In the genomic region with DNA sequence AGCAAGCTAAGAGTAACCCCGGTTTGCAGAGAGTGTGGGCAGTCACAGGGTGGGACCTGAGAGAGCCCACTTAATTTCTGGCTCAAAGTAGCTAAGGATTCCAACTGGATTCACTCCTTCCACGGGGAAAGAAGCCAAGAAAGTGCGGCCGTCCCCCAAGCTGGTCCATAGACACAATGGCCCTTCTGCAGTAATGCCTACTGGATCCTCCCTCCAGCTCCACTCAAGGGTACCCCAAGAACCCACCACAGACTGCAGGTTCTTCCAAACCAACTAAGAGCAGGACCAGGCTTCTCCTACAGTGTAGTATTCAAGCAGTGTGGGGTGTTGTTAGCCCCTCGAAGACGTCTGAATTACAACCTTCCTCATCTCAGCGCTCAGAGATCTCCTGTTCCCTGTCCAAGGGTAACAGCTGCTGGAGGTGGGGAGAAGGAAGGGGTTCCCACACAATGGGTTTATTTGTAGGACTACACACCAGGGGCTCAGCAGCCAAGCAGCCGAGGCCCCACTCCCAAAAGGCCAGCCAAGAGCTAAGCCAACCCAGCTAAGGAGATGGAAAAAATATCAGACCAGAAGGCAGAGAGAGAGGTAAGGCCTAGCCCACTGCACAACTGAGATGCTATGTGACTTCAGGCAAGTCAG, we compare ENCODE assay signal across 9 mouse cellular contexts. TPM values are rescaled to one million over a fixed set of nuclear protein-coding genes. Genes with fewer than 3 reads are reported as not detected.
A peak's percentile ranks its signal among the peaks of the same experiment; 100 is the strongest.
DNase-seq lines count a peak whose midpoint lies in the region; ATAC-seq and TF ChIP-seq lines count a peak whose summit lies in the region.
"Had no signal": no experiment of that assay in that cellular context is flagged by ENCODE, and none has a peak within 500 bp of the region (broad histone marks: within the 10 kb centered on the region; RNA-seq: fewer than 3 reads in every experiment).

No protein-coding gene starts in this region.

- peaks cover 28% of the 10 kb centered on the region for H3K4me1 ChIP-seq in lung, embryonic 14.5 days (ENCODE audit: insufficient read depth)
- no peaks in the 10 kb centered on the region for H3K4me1 ChIP-seq in forebrain, postnatal 0 days (ENCODE audit: insufficient read depth)
- peaks cover 22% of the 10 kb centered on the region for H3K4me1 ChIP-seq in intestine, postnatal 0 days (replicated peaks; ENCODE audit: control insufficient read depth, insufficient read depth, low read length)
- H3K4me1 ChIP-seq in olfactory bulb, adult 2 months (ENCODE audit: control insufficient read depth, insufficient read depth, low read length) = peaks cover 25% of the 10 kb centered on the region

- no peak for DNase-seq in lung, embryonic 14.5 days
- no peak for DNase-seq in lung, postnatal 36 days
- DNase-seq in forebrain, postnatal 0 days = peak; percentile 24
- DNase-seq in right cerebral cortex, adult 18-20 months = no peak
- DNase-seq in right cerebral cortex, postnatal 10 days (ENCODE audit: low spot score in 2 of 2) = no peak
- no peak for DNase-seq in thymus, postnatal 36 days

- 41% methylated on average over 8 of the region's 8 CpGs for WGBS in lung, embryonic 14.5 days
- WGBS in forebrain, postnatal 0 days = 31% methylated on average over 8 of the region's 8 CpGs
- WGBS in intestine, postnatal 0 days = 25% methylated on average over 8 of the region's 8 CpGs
- 29% methylated on average over 8 of the region's 8 CpGs for WGBS in olfactory bulb, adult 2 months

- H3K36me3 ChIP-seq in lung, embryonic 14.5 days (ENCODE audit: insufficient read depth) = peaks cover 17% of the 10 kb centered on the region
- H3K36me3 ChIP-seq in forebrain, postnatal 0 days (ENCODE audit: insufficient read depth) = peaks cover 14% of the 10 kb centered on the region
- H3K36me3 ChIP-seq in intestine, postnatal 0 days (ENCODE audit: control insufficient read depth, insufficient read depth) = no peaks in the 10 kb centered on the region; the same call in 1 of the 2 replicates

- H3K27me3 ChIP-seq in lung, embryonic 14.5 days (ENCODE audit: insufficient read depth, low read length) = no peaks in the 10 kb centered on the region
- H3K27me3 ChIP-seq in forebrain, postnatal 0 days (ENCODE audit: insufficient read depth, low read length) = no peaks in the 10 kb centered on the region
- H3K27me3 ChIP-seq in intestine, postnatal 0 days (replicated peaks; ENCODE audit: control insufficient read depth, insufficient read depth, low read length) = no peaks in the 10 kb centered on the region

- peak overlapping the region; percentile 27 for H3K4me2 ChIP-seq in lung, embryonic 14.5 days
- H3K4me2 ChIP-seq in forebrain, postnatal 0 days (ENCODE audit: low read depth) = no peak overlapping the region
- peak overlapping the region; percentile 37 for H3K4me2 ChIP-seq in intestine, postnatal 0 days (replicated peaks; ENCODE audit: low read depth)

- peak overlapping the region; percentile 88 for H3K27ac ChIP-seq in lung, embryonic 14.5 days (ENCODE audit: low read depth)
- peak overlapping the region; percentile 75 for H3K27ac ChIP-seq in forebrain, postnatal 0 days (ENCODE audit: low read depth, low read length)
- H3K27ac ChIP-seq in intestine, postnatal 0 days (ENCODE audit: low read depth, low read length) = no peak overlapping the region; the same call in 1 of the 2 replicates
- H3K27ac ChIP-seq in olfactory bulb, adult 2 months (ENCODE audit: insufficient read depth, low read depth, low read length) = 0 out of 2 replicates have a peak overlapping the region, but pooled peaks have one; percentile 2

- no peak; the same call in 1 of the 2 replicates for ATAC-seq in lung, embryonic 14.5 days (ENCODE audit: insufficient read depth)
- peak; percentile 12; the same call in 1 of the 2 replicates for ATAC-seq in forebrain, postnatal 0 days
- no peak; the same call in 1 of the 2 replicates for ATAC-seq in intestine, postnatal 0 days

- H3K9me3 ChIP-seq in lung, embryonic 14.5 days (ENCODE audit: low read depth, low read length) = no peaks in the 10 kb centered on the region
- H3K9me3 ChIP-seq in forebrain, postnatal 0 days (ENCODE audit: low read length) = no peaks in the 10 kb centered on the region
- no peaks in the 10 kb centered on the region for H3K9me3 ChIP-seq in intestine, postnatal 0 days (ENCODE audit: control insufficient read depth)
- H3K9me3 ChIP-seq: G1E had no signal

- TF ChIP-seq CTCF in lung, embryonic 14.5 days (IDR thresholded peaks at IDR 0.05; ENCODE audit: low read depth) = no peak
- no peak for TF ChIP-seq CTCF in forebrain, postnatal 0 days (IDR thresholded peaks at IDR 0.05; ENCODE audit: low read depth)
- TF ChIP-seq CTCF in intestine, postnatal 0 days (IDR thresholded peaks at IDR 0.05; ENCODE audit: low read depth) = no peak
- no peak for TF ChIP-seq CTCF in olfactory bulb, adult 2 months (IDR thresholded peaks at IDR 0.05; ENCODE audit: insufficient read depth, low read depth, low read length)

- no peak overlapping the region for H3K9ac ChIP-seq in lung, embryonic 14.5 days
- no peak overlapping the region for H3K9ac ChIP-seq in forebrain, postnatal 0 days
- no peak overlapping the region for H3K9ac ChIP-seq in intestine, postnatal 0 days (ENCODE audit: low read depth, low read length)

- H3K4me3 ChIP-seq in lung, embryonic 14.5 days (ENCODE audit: low read depth, low read length) = no peak overlapping the region
- no peak overlapping the region for H3K4me3 ChIP-seq in forebrain, postnatal 0 days (ENCODE audit: low read depth, low read length)
- H3K4me3 ChIP-seq in intestine, postnatal 0 days (ENCODE audit: low read depth, low read length) = no peak overlapping the region
- no peak overlapping the region for H3K4me3 ChIP-seq in olfactory bulb, adult 2 months (ENCODE audit: insufficient read depth, low read depth, low read length)

- TF ChIP-seq POLR2A in olfactory bulb, adult 2 months (IDR thresholded peaks at IDR 0.05; ENCODE audit: insufficient read depth, low read depth, low read length) = no peak

RNA-seq across cellular contexts. Expression of a gene that starts 16.6 kb away (rescaled TPM):
- 11.0 and 14.4 TPM in 2 replicates for polyA plus RNA-seq in lung, embryonic 14.5 days (2014; fragmentation: Nextera tagmentation; extraction: Ambion mirVana)
- 12.3 and 17.6 TPM in 2 replicates for total RNA-seq in forebrain, postnatal 0 days (2014; rRNA removed)
- polyA plus RNA-seq in forebrain, postnatal 0 days (2015; fragmentation: Nextera tagmentation; extraction: Ambion mirVana) = 7.9 and 10.3 TPM in 2 replicates
- polyA plus RNA-seq in intestine, postnatal 0 days (2015; fragmentation: Nextera tagmentation; extraction: Ambion mirVana) = 1.8 and 2.1 TPM in 2 replicates
- polyA plus RNA-seq in olfactory bulb, adult 2 months (2012; ENCODE audit: insufficient read depth, insufficient read length, low replicate concordance, missing spikeins) = not detected in 2 replicates

RNA-seq across cellular contexts. Expression of a gene that starts 33.6 kb away (rescaled TPM):
- polyA plus RNA-seq in lung, embryonic 14.5 days (2014; fragmentation: Nextera tagmentation; extraction: Ambion mirVana) = 13.2 and 16.1 TPM in 2 replicates
- total RNA-seq in forebrain, postnatal 0 days (2014; rRNA removed) = 12.1 and 17.5 TPM in 2 replicates
- polyA plus RNA-seq in forebrain, postnatal 0 days (2015; fragmentation: Nextera tagmentation; extraction: Ambion mirVana) = 12.8 and 15.7 TPM in 2 replicates
- 12.6 and 13.2 TPM in 2 replicates for polyA plus RNA-seq in intestine, postnatal 0 days (2015; fragmentation: Nextera tagmentation; extraction: Ambion mirVana)
- polyA plus RNA-seq in olfactory bulb, adult 2 months (2012; ENCODE audit: insufficient read depth, insufficient read length, low replicate concordance, missing spikeins) = not detected in 2 replicates

RNA-seq across cellular contexts. Expression of a gene that starts 48.3 kb away (rescaled TPM):
- polyA plus RNA-seq in lung, embryonic 14.5 days (2014; fragmentation: Nextera tagmentation; extraction: Ambion mirVana) = 327 and 339 TPM in 2 replicates
- 203 and 234 TPM in 2 replicates for total RNA-seq in forebrain, postnatal 0 days (2014; rRNA removed)
- 269 and 312 TPM in 2 replicates for polyA plus RNA-seq in forebrain, postnatal 0 days (2015; fragmentation: Nextera tagmentation; extraction: Ambion mirVana)
- polyA plus RNA-seq in intestine, postnatal 0 days (2015; fragmentation: Nextera tagmentation; extraction: Ambion mirVana) = 1,126 and 1,190 TPM in 2 replicates
- polyA plus RNA-seq in olfactory bulb, adult 2 months (2012; ENCODE audit: insufficient read depth, insufficient read length, low replicate concordance, missing spikeins) = 839 TPM in 1 of 2 replicates, not detected in the other

Comparison
In these comparisons a context has a peak if more than half of its experiments do, and no peak if none do; other contexts are left out.
1. RNA of a gene that starts 33.6 kb away (polyA plus RNA-seq): 12.8 to 15.7 TPM in forebrain, postnatal 0 days, 13.2 to 16.1 TPM in lung, embryonic 14.5 days and 12.6 to 13.2 TPM in intestine, postnatal 0 days; not detected in olfactory bulb, adult 2 months; every median in the first group is over 10 times any median in the second.